Mouse (Mus musculus) inflammation-experienced regulatory T-cells, adult 6 months (primary cell): ENCODE data around the gene Rfxank. TPM values are rescaled to one million over a fixed set of nuclear protein-coding genes. Genes with fewer than 3 reads are reported as not detected.

Experiments
- ATAC-seq: one replicate; pipeline ENCODE4 v1.8.0; 2017
- polyA plus RNA-seq, 3 experiments: library from polyadenylated mRNA; unstranded; fragments of 100-300 nt; shearing (Covaris generic); gene quantifications; one replicate each; pipeline ENCODE4 v1.2.1; 2017

Rfxank gene
- 10 to 100 TPM; 36.6 to 71.1 (median 66.0) TPM for polyA plus RNA-seq

DNA sequence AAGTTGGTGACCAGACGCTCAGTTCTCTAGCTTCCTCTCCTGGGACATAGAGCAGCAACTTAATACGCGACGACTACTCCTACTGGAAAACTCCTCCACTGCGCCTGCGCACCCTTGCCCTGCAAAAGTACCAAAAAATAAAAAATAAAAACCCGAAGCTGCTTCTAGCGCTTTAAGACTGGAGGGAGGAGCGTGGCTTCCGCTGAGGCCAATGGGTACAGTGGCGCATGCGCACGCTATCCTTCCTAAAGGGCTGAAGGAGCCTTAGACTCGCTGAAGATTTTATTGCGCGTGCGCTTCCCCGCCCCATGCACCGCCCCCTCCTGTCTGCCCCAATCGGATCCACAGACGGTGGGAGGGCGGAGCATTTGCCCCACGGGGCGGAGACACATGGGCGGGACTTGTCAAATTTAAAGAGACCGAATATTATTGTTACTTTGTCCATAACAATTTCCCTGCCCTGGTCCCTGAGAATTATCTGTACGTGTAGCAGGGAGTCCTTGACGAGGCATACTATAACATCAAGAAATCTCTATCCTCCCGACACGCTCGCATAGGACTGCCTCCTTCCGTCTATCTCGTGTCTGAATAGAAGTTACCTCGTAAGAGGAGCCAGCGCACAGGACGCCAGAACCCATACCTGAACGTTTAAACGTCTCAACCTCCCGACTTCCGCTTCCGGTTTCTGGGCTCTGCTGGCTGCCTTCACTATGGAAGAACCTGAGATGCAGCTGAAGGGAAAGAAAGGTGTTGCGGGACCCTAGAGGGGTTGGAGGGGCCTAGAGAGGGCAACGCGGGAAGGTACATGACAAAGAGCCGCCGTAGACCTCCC, at the start of gene Rfxank, which contains the start of the genes Borcs8 and Mef2b:
Gene Rfxank (minus strand): TSS at position 129 of the 832 bp plus-strand sequence.
Gene Borcs8 (plus strand): TSS at position 474 of the 832 bp plus-strand sequence.
Gene Mef2b (plus strand): TSS at position 686 of the 832 bp plus-strand sequence.
- ATAC-seq, result peak; percentile 89

DNA sequence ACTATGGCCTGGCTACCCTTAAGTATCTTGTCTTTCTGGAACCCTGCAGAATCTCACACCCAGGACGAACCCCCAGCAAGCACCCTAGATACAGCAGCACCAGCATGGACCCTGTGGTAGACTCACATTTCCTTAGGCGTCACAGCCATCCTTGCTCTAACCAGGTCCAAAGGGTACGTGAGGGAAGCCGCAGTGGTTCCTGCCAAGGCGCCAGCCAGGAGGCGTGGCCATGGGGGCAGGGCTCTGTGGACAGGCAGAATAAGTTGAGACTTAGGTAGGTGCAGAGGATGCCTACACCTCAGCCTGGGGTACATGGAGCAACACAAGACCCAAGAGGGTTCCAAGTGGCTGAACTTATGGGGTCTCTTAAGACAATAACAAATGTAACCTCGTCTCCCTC, 49.8 kb upstream of the Rfxank start:
- no peak for ATAC-seq

GRCm38 (mm10) chr8:70183194-70183593, 44.2 kb upstream of the Rfxank start:
- no peak for ATAC-seq

GRCm38 (mm10) chr8:70181903-70182252, 42.9 kb upstream of the Rfxank start:
- no peak for ATAC-seq

DNA sequence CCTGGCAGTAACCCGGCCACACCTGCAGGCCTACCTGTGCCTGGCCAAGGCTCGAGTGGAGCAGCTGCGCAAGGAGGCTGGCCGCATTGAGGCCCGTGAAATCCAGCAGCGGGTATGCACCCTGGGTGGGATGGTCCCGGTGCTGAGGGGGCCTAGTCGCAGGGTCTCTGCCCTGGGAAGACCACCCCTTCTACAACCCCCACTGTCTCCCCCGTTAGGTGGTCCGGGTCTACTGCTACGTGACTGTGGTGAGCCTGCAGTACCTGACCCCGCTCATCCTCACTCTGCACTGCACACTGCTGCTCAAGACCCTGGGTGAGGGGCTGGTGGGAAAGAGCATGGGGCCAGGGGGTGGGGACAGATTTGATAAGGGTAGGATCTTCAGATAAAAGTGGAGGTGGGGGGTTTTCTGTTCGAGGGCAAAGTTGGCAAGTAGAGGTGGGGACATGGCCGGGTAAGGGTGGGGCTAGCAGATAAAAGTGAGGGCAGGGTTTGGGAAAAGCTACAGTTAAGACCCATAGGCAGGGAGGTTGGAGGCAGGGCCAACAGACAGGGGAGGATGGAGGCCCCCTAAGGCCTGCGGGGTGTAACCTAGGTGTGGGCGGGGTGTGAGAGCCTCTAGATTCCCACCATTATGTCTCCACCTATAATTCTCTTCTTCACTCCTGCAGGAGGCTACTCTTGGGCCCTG, 42.4 kb upstream of the Rfxank start:
- ATAC-seq, result no peak

DNA sequence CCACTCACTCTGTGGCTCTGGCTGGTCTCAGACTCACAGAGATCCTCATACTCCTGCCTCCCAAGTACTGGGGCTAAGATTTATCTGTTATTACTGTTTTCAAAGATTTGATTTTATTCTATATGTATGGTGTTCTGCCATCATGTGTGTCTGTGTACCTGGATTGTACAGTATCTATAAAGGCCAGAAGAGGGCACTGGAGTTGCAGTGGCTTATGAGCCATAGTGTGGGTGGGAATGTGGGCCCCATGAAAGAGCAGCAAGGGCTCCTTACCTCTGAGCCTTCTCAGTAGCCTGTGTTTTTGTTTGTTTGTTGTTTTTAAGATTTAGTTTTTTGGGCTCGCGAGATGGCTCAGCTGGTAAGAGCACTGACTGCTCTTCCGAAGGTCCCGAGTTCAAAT, 40.1 kb upstream of the Rfxank start:
- ATAC-seq, result peak; percentile 48

DNA sequence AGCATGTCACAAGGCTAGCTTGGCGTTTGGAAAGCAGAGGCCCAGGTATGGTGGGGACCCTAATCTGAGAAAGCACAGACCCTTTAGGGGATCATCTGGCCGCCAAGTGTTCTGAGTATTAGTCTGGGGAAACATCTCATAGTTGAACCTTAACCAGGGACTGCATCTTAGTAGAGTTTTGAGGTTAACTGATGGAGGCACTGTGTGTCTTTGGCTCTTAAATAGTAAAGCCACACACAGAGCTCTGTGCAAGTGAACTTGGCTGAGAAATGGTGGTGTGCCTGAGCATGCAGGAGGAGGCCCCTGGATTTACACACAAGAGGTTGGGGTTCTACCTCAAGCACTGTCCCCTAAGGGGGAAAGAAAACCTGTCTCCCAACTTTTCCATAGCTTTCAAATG, 39.3 kb upstream of the Rfxank start:
- ATAC-seq, result no peak

DNA sequence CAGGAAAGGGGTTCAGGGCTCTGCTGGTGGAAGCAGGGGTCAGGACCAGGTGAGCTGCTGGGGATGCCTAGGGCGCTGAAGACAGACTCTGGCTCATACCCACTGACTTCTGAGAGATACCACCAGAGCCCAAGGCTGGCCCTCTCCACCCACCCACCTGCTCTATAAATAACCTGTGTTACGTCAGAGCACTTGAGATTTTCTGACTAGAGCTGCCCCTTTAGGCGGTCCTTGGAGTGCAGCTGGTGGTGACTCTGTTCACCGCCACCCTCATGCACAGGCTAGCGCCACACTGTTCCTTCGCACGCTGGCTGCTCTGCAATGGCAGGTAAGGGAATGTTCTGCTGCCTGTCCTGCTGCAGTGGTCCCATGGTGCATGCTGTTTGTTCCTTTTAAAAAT, 35.1 kb upstream of the Rfxank start:
- ATAC-seq, result no peak

DNA sequence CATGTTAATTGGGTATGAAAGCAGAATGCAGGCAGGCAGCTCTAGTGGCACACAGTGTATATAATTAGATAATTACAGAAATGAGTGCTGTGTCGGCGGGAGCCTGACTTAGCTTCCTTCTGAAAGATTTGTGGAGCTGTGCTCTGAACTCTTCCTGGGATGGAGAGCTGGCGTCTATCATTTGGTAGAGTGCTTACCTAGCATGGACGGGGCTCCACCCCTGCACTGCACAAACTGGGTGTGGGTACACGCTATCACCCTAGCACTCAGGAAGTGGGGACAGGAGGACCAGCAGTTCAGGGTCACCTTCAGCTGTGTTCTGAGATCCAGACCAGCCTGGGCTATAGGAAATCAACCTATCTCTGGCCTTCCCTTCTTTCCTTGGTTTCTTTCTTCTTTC, 34.4 kb upstream of the Rfxank start:
- no peak for ATAC-seq

- ATAC-seq, result peak; percentile 99
Measured at GRCm38 (mm10) chr8:70172043-70172681, 33.2 kb upstream of the Rfxank start, which contains the start of gene Tmem161a. TSS of gene Tmem161a (plus strand) at chr8:70172356.

- no peak for ATAC-seq
Measured at GRCm38 (mm10) chr8:70171240-70171639, 32.3 kb upstream of the Rfxank start.

GRCm38 (mm10) chr8:70170748-70171147, 31.8 kb upstream of the Rfxank start:
- no peak for ATAC-seq

- ATAC-seq, result no peak
Measured at GRCm38 (mm10) chr8:70170116-70170515, 31.2 kb upstream of the Rfxank start.

- ATAC-seq, result peak; percentile 88
Measured at GRCm38 (mm10) chr8:70166504-70167110, 27.7 kb upstream of the Rfxank start.

- no peak for ATAC-seq
Measured at GRCm38 (mm10) chr8:70163316-70163715, 24.4 kb upstream of the Rfxank start.

DNA sequence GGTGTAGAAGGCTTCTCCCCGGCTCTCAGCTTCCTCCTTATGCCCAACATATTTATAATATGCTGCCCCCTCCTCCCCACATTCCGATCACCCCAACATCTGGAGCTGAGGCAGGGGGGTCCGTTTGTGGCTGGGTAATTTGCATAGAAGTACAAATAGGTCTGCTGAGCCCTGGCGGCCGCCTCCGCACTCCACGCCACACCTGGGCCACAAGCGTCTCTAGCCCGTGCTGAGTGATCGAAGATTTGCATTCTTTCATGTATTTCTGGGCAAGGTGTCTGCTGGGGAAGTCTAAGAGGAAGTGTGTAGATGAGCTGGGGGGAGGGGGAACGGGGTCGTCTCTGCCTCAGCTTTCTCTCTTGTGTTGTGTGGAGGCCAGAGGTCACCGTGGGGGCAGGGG, 21.1 kb upstream of the Rfxank start:
- ATAC-seq, result peak; percentile 72

GRCm38 (mm10) chr8:70159211-70159610, 20.3 kb upstream of the Rfxank start:
- no peak for ATAC-seq

DNA sequence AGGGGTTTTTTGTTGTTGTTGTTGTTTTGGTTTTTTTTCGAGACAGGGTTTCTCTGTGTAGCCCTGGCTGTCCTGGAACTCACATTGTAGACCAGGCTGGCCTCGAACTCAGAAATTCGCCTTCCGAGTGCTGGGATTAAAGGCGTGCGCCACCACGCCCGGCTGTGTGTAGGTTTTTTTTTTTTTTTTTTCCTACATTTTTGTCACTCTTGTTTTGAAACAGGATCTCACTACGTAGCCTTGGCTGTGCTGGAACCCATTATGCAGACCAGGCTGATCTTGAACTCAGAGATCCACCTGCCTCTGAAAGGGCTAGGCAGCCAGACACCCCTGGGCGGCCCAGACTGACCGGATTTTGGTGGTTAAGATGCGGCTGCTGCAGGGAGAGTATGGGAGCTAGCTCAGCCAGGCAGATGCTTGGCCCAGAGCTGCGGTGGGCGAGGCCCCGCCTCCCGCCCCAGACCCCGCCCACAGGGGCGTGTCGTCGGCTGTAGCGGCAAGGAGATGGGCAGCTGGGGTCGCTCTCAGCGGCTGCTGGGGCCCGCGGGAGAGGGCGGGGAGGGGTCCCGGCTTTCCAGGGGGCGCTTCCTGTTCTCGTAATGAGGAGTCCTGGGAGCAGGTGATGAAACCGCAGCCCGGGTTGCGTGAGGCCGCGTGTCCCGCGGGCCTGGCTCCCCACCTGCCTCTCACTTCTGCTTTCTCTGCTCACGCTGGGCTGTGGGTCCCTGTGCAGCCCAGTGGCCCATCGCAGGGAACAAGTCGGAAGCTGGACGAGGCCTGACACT, 19.3 kb upstream of the Rfxank start:
- ATAC-seq, result peak; percentile 69

DNA sequence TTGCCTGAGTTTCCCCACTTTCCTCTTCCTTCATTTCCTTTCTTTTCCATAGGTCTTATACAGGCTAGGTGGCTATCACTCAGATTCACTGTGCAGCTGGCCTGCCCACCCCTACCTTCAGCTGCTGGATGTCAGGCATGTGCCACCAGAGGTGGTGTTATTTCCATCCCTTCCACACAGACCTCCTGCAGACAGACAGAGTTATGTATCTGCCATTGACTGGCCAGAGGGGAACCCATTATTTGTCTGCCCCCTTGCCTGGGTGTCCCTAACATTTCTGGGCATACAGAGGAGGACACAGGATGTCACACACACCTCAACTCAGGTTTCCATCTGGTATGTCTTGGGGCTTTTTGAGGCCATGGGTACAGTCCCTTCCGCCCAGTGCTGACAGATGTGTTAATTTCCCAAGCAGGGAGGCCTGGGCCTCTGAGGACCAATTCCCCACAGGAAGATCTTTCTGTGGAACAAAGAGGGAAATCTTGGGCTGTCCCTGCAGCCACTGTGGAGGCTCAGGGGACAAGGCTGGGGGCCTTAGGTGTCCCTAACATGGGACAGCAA, 18.4 kb upstream of the Rfxank start:
- ATAC-seq, result no peak

DNA sequence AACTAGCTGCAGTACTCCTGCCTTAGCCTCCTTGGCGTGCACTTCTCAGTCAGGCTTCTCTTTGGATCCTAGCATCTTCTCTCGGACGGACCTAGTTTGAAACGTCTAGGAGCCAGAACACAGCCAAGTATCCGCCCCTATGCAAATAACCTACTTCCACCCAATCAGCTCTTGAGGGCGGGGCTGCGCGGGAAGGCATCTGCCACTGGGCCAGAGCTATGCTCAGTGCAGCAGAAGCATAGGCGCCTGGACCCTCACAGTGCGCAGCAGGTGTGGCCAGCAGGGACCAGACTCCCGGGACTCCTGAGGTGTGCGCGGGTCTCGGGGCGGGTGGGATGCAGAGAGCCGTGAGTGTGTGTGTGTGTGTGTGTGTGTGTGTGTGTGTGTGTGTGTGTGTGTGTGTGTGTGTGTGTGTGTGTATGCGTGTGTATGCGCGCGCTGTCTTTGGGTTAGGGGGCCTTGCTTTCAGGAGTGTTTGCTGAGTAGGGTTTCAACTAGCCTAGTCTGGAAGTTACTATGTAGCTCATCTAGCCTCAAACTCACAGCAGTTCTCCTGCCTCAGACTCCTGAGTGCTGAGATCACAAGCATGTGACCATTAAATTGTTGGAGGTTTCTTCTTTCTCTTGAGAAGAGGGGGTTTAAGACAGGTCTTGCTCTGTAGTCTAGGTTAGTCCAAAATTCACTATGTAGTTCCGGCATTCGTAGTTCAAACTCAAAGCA, 13.7 kb upstream of the Rfxank start:
- peak; percentile 78 for ATAC-seq

- no peak for ATAC-seq
Measured at GRCm38 (mm10) chr8:70150158-70150557, 11.2 kb upstream of the Rfxank start.
